Mouse (Mus musculus): ENCODE data around the gene Sec1.

- TF ChIP-seq CTCF (IDR thresholded peaks at IDR 0.05; ENCODE audit: low read depth): no peak
- no peak for TF ChIP-seq EP300 (IDR thresholded peaks at IDR 0.05; ENCODE audit: low read depth)
These were observed 54.6 kb downstream of the Sec1 start, which contains the start of gene Mamstr for GRCm38 (mm10) chr7:45639561-45640027.
